Mouse (Mus musculus) stomach, postnatal 0 days (tissue): ENCODE results near the gene Rnf24. TPM values are rescaled to one million over a fixed set of nuclear protein-coding genes. Genes with fewer than 3 reads are reported as not detected.

ENCODE experiments used
- ATAC-seq: fragments of 200-750 bp; cut with Nextera tagmentation; 2 replicates; pipeline ENCODE4 v1.8.0; 2017; ENCODE audit not compliant: low FRiP score, low TSS enrichment
- DNase-seq: peaks from one replicate; pipeline ENCODE4 v3.0.0-alpha.2; 2016; ENCODE audit warnings: low spot score
- H3K27ac ChIP-seq: fragments of 300-500 bp; sonication (generic); replicated peaks from 2 replicates; pipeline ENCODE4 v1.5.1; 2014; ENCODE audit warnings: mild to moderate bottlenecking, control low read depth
- H3K27me3 ChIP-seq: fragments of 300-500 bp; sonication (generic); 2 replicates; pipeline ENCODE4 v1.6.1; 2014; ENCODE audit warnings: low read length; ENCODE audit not compliant: control insufficient read depth, insufficient read depth
- H3K36me3 ChIP-seq: fragments of 300-500 bp; sonication (generic); 2 replicates; pipeline ENCODE4 v1.6.1; 2014; ENCODE audit warnings: low read length, mixed read lengths; ENCODE audit not compliant: control insufficient read depth, insufficient read depth
- H3K4me1 ChIP-seq: fragments of 300-500 bp; sonication (generic); replicated peaks from 2 replicates; pipeline ENCODE4 v1.6.1; 2014; ENCODE audit warnings: antibody characterized with exemption; ENCODE audit not compliant: control insufficient read depth, insufficient read depth
- H3K4me2 ChIP-seq: fragments of 300-500 bp; sonication (generic); replicated peaks from 2 replicates; pipeline ENCODE4 v1.6.1; 2014; ENCODE audit warnings: low read depth, mild to moderate bottlenecking, control low read depth, moderate library complexity
- H3K4me3 ChIP-seq: fragments of 300-500 bp; sonication (generic); 2 replicates; pipeline ENCODE4 v1.5.1; 2014; ENCODE audit warnings: low read depth, low read length, control low read depth
- H3K9ac ChIP-seq: fragments of 300-500 bp; sonication (generic); 2 replicates; pipeline ENCODE4 v1.6.1; 2014; ENCODE audit warnings: mild to moderate bottlenecking, low read length, control low read depth, mixed read lengths
- H3K9me3 ChIP-seq: fragments of 300-500 bp; sonication (generic); 2 replicates; pipeline ENCODE4 v1.6.1; 2016; ENCODE audit warnings: low read length; ENCODE audit not compliant: control insufficient read depth
- CTCF ChIP-seq: IDR thresholded peaks from 2 replicates; pipeline ENCODE4 v1.5.1; 2016; ENCODE audit warnings: antibody characterized with exemption, low read depth, mild to moderate bottlenecking, moderate library complexity
- EP300 ChIP-seq: optimal IDR thresholded peaks from 2 replicates; pipeline ENCODE3; 2016; ENCODE audit warnings: antibody characterized with exemption
- WGBS: fragments of 180-500 bp; shearing (Covaris S2); extraction: QIAGEN DNeasy Blood & Tissue Kit; methylation state at CpG from one replicate; pipeline ENCODE4 v1.1.7; 2014; 5-methylcytosine and 5-hydroxymethylcytosine counted together
- polyA plus RNA-seq: library from polyadenylated mRNA; unstranded; fragments of >200 nt; fragmentation: Nextera tagmentation; extraction: Ambion mirVana; gene quantifications from 2 replicates; pipeline ENCODE4 v1.2.1, GENCODE M21; 2015

Rnf24 gene
- polyA plus RNA-seq, 1 experiment from 2014 or later = 1.3 TPM

DNA sequence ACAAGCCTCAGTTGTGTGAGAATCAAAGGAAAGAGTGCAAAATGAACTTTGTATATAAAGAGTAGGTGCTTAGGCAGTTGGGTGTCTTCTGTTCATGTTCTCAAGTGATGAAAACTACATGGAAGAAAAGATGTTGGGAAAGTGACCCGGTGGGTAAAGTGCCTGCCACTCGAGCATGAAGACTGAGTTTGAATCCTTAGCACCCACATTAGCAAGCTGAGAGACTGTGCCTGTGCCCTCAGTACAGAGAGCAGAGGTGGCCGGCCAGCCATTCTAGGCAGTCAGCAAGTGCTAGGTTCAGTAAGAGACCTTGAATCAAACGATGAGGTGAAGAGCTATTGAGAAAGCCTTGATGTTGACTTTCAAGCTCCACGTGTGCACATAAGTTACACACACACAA is 76.0 kb downstream of the Rnf24 start:
- no peak for TF ChIP-seq EP300
- no peak for TF ChIP-seq CTCF
- H3K27me3 ChIP-seq = no peaks in the 10 kb centered on the region
- no peak overlapping the region for H3K27ac ChIP-seq
- H3K4me3 ChIP-seq = no peak overlapping the region
- H3K4me2 ChIP-seq = no peak overlapping the region
- WGBS = 91% methylated on average over 5 of the region's 5 CpGs
- no peak for ATAC-seq
- no peaks in the 10 kb centered on the region for H3K9me3 ChIP-seq
- no peak overlapping the region for H3K9ac ChIP-seq
- H3K4me1 ChIP-seq = no peaks in the 10 kb centered on the region
- H3K36me3 ChIP-seq = peaks cover 11% of the 10 kb centered on the region; the same call in 1 of the 2 replicates
- no peak for DNase-seq

GRCm38 (mm10) chr2:131275493-131275892 is 77.2 kb downstream of the Rnf24 start:
- Histone ChIP-seq H3K36me3 (0 out of 2 replicates have a peak, but pooled peaks cover 5% of the 10 kb centered on the region), H3K9me3 (no peaks in the 10 kb centered on the region)
- 95% methylated on average over 3 of the region's 3 CpGs for WGBS

GRCm38 (mm10) chr2:131265056-131265455 is 87.6 kb downstream of the Rnf24 start:
- WGBS = 67% methylated on average over 2 of the region's 2 CpGs

More at GRCm38 (mm10) chr2:131275493-131275892, 77.2 kb downstream of the Rnf24 start:
- Histone ChIP-seq H3K4me2 (no peak overlapping the region), H3K4me1 (no peaks in the 10 kb centered on the region), H3K27ac (no peak overlapping the region), H3K27me3 (no peaks in the 10 kb centered on the region), H3K9ac (no peak overlapping the region), H3K4me3 (no peak overlapping the region)
- DNase-seq = no peak
- TF ChIP-seq CTCF (no peak), EP300 (no peak)
- ATAC-seq = no peak

GRCm38 (mm10) chr2:131264027-131264426 is 88.7 kb downstream of the Rnf24 start:
- Histone ChIP-seq H3K27ac (no peak overlapping the region), H3K9ac (no peak overlapping the region), H3K4me1 (0 out of 2 replicates have a peak, but pooled peaks cover 6% of the 10 kb centered on the region), H3K9me3 (no peaks in the 10 kb centered on the region), H3K36me3 (no peaks in the 10 kb centered on the region), H3K27me3 (no peaks in the 10 kb centered on the region), H3K4me3 (no peak overlapping the region), H3K4me2 (peak overlapping the region; percentile 62; the same call in 1 of the 2 replicates)
- 38% methylated on average over 6 of the region's 6 CpGs for WGBS
- TF ChIP-seq CTCF = no peak
- no peak for TF ChIP-seq EP300
- DNase-seq (no peak), ATAC-seq (no peak)

More at GRCm38 (mm10) chr2:131265056-131265455, 87.6 kb downstream of the Rnf24 start:
- Histone ChIP-seq H3K27me3 (no peaks in the 10 kb centered on the region), H3K27ac (no peak overlapping the region), H3K9ac (no peak overlapping the region), H3K36me3 (no peaks in the 10 kb centered on the region), H3K9me3 (no peaks in the 10 kb centered on the region), H3K4me2 (no peak overlapping the region), H3K4me1 (0 out of 2 replicates have a peak, but pooled peaks cover 6% of the 10 kb centered on the region), H3K4me3 (no peak overlapping the region)
- DNase-seq = no peak
- no peak for ATAC-seq
- TF ChIP-seq CTCF (no peak), EP300 (no peak)

DNA sequence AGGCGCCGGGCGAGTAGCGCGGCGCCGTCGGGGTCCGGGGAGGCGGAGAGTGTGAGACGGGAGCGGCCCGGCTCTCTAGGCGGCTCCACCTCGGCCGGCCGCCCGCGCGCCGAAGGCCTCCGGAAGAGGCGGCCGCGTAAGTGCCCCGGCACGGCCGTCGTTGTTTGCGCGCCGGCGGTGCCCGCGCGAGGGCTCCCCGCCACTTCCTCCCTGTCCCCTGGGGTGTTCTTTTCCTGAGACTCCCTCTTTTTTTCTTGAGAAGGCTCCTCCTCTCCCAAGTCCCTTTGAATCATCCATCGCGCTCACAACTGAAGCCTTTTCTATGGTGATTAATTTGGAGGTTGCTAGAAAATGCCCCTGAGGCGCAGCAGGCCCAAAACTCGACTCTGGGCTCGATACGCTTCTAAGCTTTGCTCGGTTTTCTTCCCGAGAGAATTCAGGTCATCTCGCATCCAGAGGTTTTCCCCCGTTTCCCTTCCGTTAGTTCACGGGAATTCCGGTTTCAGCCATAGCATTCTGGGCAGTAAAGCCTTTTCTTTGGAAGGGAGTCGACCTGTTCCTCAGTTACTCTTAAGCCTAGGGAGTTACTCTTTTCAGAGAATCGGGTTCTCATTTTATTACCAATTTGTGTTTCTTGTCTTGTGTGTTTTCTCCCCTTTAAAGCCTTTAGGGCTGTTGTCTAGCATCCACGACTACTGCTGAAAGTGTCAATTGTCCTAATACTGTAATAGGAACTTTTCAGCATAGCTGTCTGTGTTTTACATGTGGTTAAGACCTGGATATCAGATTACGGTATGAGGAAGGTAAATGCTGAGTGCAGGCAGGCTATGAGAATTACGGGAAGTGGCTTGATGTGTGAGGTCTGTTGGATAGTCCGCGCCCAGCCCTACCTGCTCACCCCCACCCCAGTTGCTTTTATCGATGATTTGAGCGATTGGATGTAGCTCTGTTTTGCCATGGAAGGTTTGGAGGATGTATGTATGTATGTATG is 89.7 kb downstream of the Rnf24 start:
- H3K4me1 ChIP-seq = 0 out of 2 replicates have a peak, but pooled peaks cover 6% of the 10 kb centered on the region
- WGBS = under 1% methylated on average over 44 of the region's 59 CpGs
- no peak for TF ChIP-seq EP300
- no peak for TF ChIP-seq CTCF

More for the DNA sequence above, 89.7 kb downstream of the Rnf24 start:
- Histone ChIP-seq H3K27ac (peak overlapping the region; percentile 100), H3K9me3 (no peaks in the 10 kb centered on the region), H3K9ac (peak overlapping the region; percentile 91), H3K36me3 (no peaks in the 10 kb centered on the region), H3K4me2 (peak overlapping the region; percentile 62), H3K4me3 (peak overlapping the region; percentile 79), H3K27me3 (no peaks in the 10 kb centered on the region)
- DNase-seq = peak; percentile 26
- peak; percentile 86 for ATAC-seq
